Mouse (Mus musculus): ENCODE measurements at regions not wholly inside any gene's neighbourhood (a gene's known extent, or its start where the extent isn't known, plus 50 kb on each side); places are given as distances from the start of the nearest gene placed in this dataset.

GRCm38 (mm10) chr15:31087607-31088006, 136.5 kb upstream of the Dap start:
- no peak for DNase-seq

GRCm38 (mm10) chr15:31091916-31092570, 132.1 kb upstream of the Dap start:
- DNase-seq, result no peak

DNA sequence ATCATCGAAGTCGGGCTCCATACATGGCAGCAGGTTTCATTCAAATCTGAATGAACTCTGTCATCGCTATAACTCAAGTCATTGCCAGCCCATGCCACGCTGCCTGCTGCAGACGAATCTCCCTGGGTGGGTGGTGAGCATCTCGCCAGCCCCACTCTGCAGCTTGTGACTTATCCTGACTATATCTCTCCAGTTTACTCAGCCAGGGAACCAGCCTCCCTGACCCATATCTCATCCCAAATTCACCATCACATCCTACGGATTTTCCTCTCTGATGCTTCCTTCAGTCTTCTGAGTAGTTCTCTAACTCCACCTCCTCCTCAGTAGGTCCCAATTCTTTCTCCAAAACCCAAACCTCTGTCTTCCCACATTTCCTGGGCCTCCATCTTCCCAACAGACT, 127.9 kb upstream of the Dap start:
- no peak for DNase-seq

DNA sequence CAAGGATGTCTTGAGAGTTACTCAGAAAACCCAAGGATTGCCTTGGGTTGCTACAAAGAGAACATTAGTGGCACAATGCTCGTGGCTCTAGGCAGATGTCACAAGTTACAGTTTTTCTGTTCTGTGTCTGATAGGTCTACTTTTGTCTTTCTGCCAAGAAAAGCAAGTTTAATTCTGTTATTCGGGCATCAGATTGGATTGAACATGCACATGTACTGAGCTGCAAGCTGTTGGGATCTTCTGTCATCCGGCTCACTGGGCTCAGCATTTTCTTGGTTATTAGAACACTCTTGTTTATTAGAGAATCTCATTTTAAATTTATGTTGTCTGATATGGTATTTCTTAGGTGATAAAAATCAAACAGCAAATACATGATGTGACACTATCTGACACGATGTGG, 126.8 kb upstream of the Dap start:
- DNase-seq, result no peak

DNA sequence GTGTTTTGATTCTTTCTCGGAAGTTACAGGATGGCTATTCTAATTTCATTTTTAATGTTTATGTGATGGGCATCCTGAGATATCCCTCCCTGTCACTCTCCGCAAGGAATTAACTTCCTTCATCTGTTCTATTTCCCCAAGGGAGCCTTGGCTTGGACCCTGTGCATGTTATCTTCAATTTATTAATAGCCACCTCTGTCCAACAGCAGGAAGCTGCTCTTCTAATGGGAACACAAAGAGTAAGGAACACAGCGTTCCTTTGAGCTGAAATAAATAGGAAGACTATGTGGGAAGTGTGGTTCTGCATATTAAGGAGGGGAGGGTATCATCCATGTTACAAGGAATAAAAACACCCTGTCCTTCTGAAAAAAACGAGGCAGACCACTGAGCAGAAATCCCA, 119.4 kb upstream of the Dap start:
- DNase-seq, result no peak

DNA sequence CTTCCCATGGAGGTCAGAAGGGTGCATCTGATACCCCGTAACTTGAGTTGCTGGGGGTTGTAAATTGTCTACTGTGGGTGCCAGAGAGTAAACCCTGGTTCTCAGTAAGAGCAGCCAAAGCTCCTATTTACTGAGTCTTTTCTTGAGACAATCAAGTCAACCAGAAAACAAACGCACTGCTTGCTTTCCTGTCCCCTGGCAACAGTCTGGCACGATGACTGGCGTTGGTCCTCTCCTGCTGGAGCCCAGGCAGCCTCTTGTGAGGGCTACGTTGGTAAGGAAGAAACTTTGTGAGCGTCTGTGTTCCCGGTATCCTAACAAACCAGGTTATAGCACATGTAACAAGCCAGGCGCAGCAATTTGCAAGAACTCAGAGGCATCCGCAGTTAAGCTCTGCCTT, 117.2 kb upstream of the Dap start:
- DNase-seq, result no peak

DNA sequence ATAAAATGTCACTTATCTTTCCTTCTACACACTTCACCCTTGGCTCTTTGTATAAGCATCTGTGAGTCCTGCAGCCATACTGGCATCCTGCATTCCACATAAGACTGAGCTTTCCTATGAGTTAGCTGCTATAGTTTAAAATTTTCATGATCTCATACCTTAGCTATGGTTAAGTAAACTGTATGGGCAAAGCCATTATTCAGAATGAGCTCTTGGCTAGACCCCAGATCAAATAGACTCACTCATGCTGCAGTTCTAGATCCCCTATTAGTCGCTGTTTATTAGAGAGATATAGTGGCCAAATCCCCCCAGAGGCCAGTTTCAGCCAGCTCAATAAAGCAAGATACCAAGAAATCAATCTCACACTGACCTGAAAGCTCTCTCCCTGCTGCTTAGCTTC, 110.9 kb upstream of the Dap start:
- no peak for DNase-seq

DNA sequence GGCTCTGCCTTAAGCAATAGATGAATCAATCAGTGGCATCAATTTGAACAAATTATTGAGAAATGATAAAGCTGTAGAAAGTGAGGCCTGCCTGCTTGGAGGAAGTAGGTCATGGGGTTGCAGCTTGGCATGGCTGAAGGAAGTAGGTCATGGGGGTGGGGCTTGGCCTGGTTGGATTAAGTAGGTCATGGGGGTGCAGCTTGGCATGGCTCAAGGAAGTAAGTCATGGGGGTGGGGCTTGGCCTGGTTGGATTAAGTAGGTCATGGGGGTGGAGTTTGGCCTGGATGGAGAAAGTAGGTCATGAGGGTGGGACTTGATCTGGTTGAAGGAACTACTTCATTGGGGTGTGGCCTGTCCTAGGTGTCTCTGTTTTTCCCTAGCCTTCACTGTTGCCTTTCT, 106.8 kb upstream of the Dap start:
- DNase-seq, result no peak

GRCm38 (mm10) chr15:31120147-31120546, 104.0 kb upstream of the Dap start:
- DNase-seq, result no peak

DNA sequence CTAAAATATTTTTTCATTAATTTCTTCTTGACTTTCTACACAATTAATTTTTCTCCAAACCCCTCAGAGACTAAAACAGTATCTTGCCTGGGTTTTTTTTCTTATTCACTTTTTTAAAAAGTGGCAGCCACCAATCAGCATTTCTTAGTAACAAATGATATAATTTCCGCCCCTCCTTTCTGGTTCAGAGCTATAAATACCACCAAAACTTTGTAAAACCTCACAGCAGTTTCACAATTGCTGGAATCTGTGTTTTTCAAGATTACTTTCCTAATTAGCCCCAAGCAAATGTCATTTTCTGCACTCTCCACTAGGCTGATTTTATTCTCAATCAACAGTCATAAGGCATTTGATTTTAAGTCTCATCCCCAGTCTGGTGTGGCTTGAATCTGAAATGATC, 98.3 kb upstream of the Dap start:
- DNase-seq, result no peak

GRCm38 (mm10) chr15:31126999-31127398, 97.1 kb upstream of the Dap start:
- DNase-seq, result no peak

GRCm38 (mm10) chr15:31134891-31135290, 89.2 kb upstream of the Dap start:
- no peak for DNase-seq

DNA sequence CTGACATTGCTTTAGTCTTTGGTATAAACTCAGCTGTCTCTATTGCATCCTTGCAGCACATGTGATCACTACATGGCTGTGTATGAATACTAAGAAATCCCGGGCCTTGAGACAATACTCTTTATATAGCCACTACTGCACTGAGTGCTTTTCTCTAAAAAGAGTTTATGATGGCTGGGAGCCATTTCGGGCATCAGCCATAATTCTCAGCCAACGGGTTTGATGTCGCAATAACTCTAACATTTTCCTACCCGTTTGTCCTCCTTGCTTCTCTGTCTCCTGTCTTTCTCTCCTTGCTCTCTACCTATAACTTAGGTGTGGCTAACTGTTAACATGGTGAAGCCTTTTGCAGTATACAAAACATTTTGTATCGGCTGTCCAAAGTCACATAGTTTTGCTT, 85.5 kb upstream of the Dap start:
- DNase-seq, result no peak

DNA sequence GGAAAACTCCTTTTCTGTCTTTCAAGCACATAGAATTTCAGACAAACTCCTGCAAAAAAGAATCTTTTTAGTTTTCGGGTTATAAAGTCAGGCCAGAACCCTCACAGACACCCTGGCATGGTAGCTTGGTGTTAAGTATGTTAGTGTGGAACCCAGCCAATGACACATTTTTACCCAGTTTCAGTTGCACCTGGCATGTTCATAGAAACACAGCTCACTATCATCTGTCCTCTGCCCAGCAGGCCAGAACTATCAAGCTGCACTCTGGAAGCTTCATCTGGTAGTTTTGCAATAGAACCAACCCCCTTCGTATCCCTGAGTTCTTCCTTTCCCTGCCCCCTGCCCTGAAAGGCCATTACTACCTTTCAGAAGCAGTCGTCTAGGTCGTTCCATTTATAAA, 82.4 kb upstream of the Dap start:
- no peak for DNase-seq

DNA sequence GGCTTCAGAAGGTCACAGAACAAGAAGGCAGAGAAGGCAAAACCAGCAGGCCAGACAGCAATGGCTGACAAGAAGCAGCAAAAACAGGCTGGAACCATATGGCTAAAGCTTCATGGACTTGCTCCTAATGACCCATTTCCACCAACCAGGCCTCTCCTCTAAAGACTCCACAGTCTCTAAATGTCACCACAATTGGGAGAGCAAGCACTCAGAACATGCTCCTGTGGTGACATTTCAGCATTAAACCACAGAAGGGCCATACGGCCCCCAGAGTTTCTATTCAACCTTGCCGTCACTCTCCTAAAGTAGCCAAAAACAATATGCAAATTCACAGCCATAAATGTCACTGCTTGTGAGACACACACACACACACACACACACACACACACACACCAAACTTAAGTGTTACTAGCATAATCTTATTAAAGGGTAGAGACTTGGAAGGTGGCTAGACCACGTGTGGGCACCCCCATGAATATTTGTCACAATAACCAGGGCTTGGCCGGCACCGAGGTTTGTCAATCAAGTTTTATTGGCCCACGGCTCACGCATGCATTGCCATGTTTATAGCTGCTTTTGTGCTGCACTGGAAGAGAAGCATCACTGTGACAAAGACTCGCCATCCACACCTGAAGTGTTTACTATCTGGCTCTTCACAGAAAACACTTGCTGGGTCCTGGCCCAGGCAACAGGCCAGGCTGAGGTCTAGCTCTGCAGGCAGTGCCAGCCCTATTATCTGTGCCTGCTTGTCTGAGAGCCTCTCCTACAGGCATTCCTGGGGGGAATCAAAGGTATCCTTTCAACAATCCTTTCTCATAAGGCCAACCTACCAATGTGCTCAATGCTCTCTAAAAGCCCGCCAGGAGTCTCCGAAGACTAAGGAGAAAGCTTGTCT, 75.6 kb upstream of the Dap start:
- no peak for DNase-seq

- no peak for DNase-seq
Observed at GRCm38 (mm10) chr15:31149855-31150254, 74.3 kb upstream of the Dap start.

GRCm38 (mm10) chr15:31150546-31151471, 73.3 kb upstream of the Dap start:
- DNase-seq, result peak in 1 of 2 experiments; percentile 6

GRCm38 (mm10) chr15:31155141-31155540, 69.0 kb upstream of the Dap start:
- DNase-seq, result no peak

- DNase-seq, result no peak
Observed at GRCm38 (mm10) chr15:31166543-31167105, 57.5 kb upstream of the Dap start.

- DNase-seq, result no peak
Observed at GRCm38 (mm10) chr15:31167506-31167905, 56.6 kb upstream of the Dap start.

- no peak for DNase-seq
Observed at GRCm38 (mm10) chr15:31168191-31168590, 55.9 kb upstream of the Dap start.

DNA sequence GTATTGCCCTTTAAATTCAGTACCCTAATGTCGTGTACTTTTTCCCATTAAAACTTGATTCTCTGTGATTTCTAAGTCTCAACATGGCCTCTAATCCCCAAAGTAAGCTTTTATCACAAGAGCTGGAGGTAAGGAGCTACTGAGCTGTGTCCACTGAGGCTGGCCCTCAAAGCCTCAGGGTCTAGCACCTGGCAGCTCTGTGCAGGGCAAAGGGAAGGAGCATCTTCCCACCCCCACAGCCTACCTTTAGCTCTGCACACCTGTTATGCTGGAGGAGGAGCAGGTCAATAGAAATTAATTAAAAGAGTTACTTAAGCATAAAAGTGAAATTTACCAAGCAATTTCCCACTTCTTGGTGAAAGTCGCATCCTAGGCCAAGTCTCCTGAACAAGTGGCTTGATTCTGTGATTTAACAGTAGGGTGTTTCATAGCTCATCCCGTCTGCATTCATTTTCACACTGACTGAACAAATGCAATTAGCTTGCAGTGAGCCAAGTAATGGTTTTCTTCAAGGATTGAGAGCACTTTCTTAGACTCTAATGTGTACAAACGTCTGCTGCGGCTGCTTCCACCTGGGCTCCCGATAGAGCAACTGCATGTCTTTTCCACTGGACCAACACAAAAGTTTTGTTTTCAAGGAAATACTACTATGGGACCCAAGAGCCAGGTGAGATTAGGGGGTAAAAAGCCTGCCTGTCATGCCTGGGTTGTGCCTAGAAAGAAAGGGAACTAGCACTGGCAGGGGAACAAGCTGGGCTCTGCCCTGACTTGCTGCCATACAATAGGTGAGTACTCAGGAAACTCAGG, 50.6 kb upstream of the Dap start:
- no peak for DNase-seq
